Mouse (Mus musculus): ENCODE data around the gene Fermt3.
"Not testable (repeated sequence)": the region's sequence is repeated elsewhere in the genome, so short reads cannot be mapped to it uniquely, and the experiment has no call there.

The Fermt3 gene

GRCm38 (mm10) chr19:6991166-6991565 lies 28.1 kb downstream of the Fermt3 start:
- DNase-seq (ENCODE audit: low read depth, low spot score): not testable (repeated sequence)

GRCm38 (mm10) chr19:6990712-6991111 lies 28.6 kb downstream of the Fermt3 start:
- DNase-seq (ENCODE audit: low read depth, low spot score): no peak

GRCm38 (mm10) chr19:6989251-6989650 lies 30.0 kb downstream of the Fermt3 start:
- DNase-seq (ENCODE audit: low read depth, low spot score): no peak

- peak; percentile 53 for DNase-seq (ENCODE audit: low read depth, low spot score)
Observed at GRCm38 (mm10) chr19:6987904-6988285, 31.4 kb downstream of the Fermt3 start.

- DNase-seq (ENCODE audit: low read depth, low spot score): peak; percentile 45
Observed at GRCm38 (mm10) chr19:6987061-6987903, 32.0 kb downstream of the Fermt3 start, which contains the start of gene Vegfb. Gene Vegfb, minus strand, starts transcription at chr19:6987651.

- DNase-seq (ENCODE audit: low read depth, low spot score): no peak
Observed at GRCm38 (mm10) chr19:6985951-6986708, 33.1 kb downstream of the Fermt3 start.

GRCm38 (mm10) chr19:6985300-6985699 lies 34.0 kb downstream of the Fermt3 start:
- DNase-seq (ENCODE audit: low read depth, low spot score): peak; percentile 40

- DNase-seq (ENCODE audit: low read depth, low spot score): no peak
Observed at GRCm38 (mm10) chr19:6983621-6984020, 35.6 kb downstream of the Fermt3 start.

- no peak for DNase-seq (ENCODE audit: low read depth, low spot score)
Observed at GRCm38 (mm10) chr19:6981465-6981864, 37.8 kb downstream of the Fermt3 start.

- DNase-seq (ENCODE audit: low read depth, low spot score): peak; percentile 98
Observed at GRCm38 (mm10) chr19:6980381-6981093, 38.7 kb downstream of the Fermt3 start, which contains the start of gene Fkbp2. Gene Fkbp2, minus strand, starts transcription at chr19:6980501.

GRCm38 (mm10) chr19:6979486-6980380 lies 39.5 kb downstream of the Fermt3 start:
- peak; percentile 99 for DNase-seq (ENCODE audit: low read depth, low spot score)

GRCm38 (mm10) chr19:6979001-6979479 lies 40.2 kb downstream of the Fermt3 start:
- DNase-seq (ENCODE audit: low read depth, low spot score): peak; percentile 65

GRCm38 (mm10) chr19:6978639-6978974 lies 40.7 kb downstream of the Fermt3 start:
- no peak for DNase-seq (ENCODE audit: low read depth, low spot score)

GRCm38 (mm10) chr19:6977759-6978638 lies 41.3 kb downstream of the Fermt3 start:
- DNase-seq (ENCODE audit: low read depth, low spot score): no peak

GRCm38 (mm10) chr19:6975537-6976521 lies 43.4 kb downstream of the Fermt3 start, which contains the start of gene Plcb3:
Gene Plcb3, minus strand, starts transcription at chr19:6976470.
- DNase-seq (ENCODE audit: low read depth, low spot score): peak; percentile 54

- DNase-seq (ENCODE audit: low read depth, low spot score): peak; percentile 96
Observed at GRCm38 (mm10) chr19:6974211-6975205, 44.8 kb downstream of the Fermt3 start, which contains the start of gene Ppp1r14b. Gene Ppp1r14b, plus strand, starts transcription at chr19:6974968.

- no peak for DNase-seq (ENCODE audit: low read depth, low spot score)
Observed at GRCm38 (mm10) chr19:6973581-6974190, 45.6 kb downstream of the Fermt3 start.
